Comparison of ENCODE assay signal across 24 mouse cellular contexts in genomic region chr13:51329717-51330116, GRCm38 (mm10).
"Had no signal": no experiment of that assay in that cellular context is flagged by ENCODE, and none has a peak within 500 bp of the region (broad histone marks: within the 10 kb centered on the region; RNA-seq: fewer than 3 reads in every experiment).

No protein-coding gene starts in this region.

- ATAC-seq: intestine, postnatal 0 days; midbrain, embryonic 16.5 days had no signal

- DNase-seq: kidney, adult 8-10 months; kidney, postnatal 14 days; kidney, postnatal 4 days; left cerebral cortex, postnatal 4 days; lung, adult 18-20 months; lung, postnatal 10 days; lung, postnatal 36 days; retina, postnatal 1 day; right cerebral cortex, postnatal 25 days; thymus, adult 2 months; thymus, postnatal 14 days; thymus, postnatal 4 days had no signal

- H3K9me3 ChIP-seq: kidney, embryonic 15.5 days; limb, embryonic 15.5 days; liver, embryonic 15.5 days; lung, embryonic 15.5 days; midbrain, embryonic 12.5 days; neural tube, embryonic 13.5 days had no signal

- H3K27ac ChIP-seq: limb, embryonic 15.5 days; liver, embryonic 15.5 days; lung, embryonic 15.5 days; midbrain, embryonic 12.5 days; stomach, postnatal 0 days had no signal

- H3K4me3 ChIP-seq: kidney, embryonic 15.5 days; limb, embryonic 15.5 days; liver, embryonic 15.5 days; lung, embryonic 15.5 days; megakaryocyte, embryonic 14.5 days; midbrain, embryonic 12.5 days; myocyte; neural tube, embryonic 13.5 days had no signal

- H3K4me2 ChIP-seq: limb, embryonic 15.5 days; liver, embryonic 11.5 days; liver, embryonic 15.5 days; lung, embryonic 15.5 days; midbrain, embryonic 12.5 days; neural tube, embryonic 13.5 days had no signal

- H3K36me3 ChIP-seq: kidney, embryonic 15.5 days; limb, embryonic 15.5 days; liver, embryonic 15.5 days; lung, embryonic 15.5 days; midbrain, embryonic 12.5 days; neural tube, embryonic 13.5 days had no signal

- H3K9ac ChIP-seq: kidney, embryonic 15.5 days; limb, embryonic 15.5 days; liver, embryonic 15.5 days; lung, embryonic 15.5 days; midbrain, embryonic 12.5 days; neural tube, embryonic 13.5 days had no signal

- H3K27me3 ChIP-seq: kidney, embryonic 15.5 days; limb, embryonic 15.5 days; liver, embryonic 15.5 days; lung, embryonic 15.5 days; megakaryocyte, embryonic 14.5 days; midbrain, embryonic 12.5 days; neural tube, embryonic 13.5 days had no signal

- H3K4me1 ChIP-seq: liver, embryonic 15.5 days; megakaryocyte, embryonic 14.5 days had no signal
